Mouse (Mus musculus) spleen, embryonic (tissue): ENCODE measurements at regions not wholly inside any gene's neighbourhood (a gene's known extent, or its start where the extent isn't known, plus 50 kb on each side); places are given as distances from the start of the nearest gene placed in this dataset.

Experiments
- CTCF ChIA-PET: fragments of 350-600 bp; sonication (Branson Sonifier 250); formaldehyde crosslinking; loops from one replicate; lab custom pipeline; 2022; lab: Charles Lee

- CTCF ChIA-PET: no interaction called here
Observed at GRCm38 (mm10) chr15:62907181-62907580, 937.8 kb downstream of the Gsdmc2 start.

DNA sequence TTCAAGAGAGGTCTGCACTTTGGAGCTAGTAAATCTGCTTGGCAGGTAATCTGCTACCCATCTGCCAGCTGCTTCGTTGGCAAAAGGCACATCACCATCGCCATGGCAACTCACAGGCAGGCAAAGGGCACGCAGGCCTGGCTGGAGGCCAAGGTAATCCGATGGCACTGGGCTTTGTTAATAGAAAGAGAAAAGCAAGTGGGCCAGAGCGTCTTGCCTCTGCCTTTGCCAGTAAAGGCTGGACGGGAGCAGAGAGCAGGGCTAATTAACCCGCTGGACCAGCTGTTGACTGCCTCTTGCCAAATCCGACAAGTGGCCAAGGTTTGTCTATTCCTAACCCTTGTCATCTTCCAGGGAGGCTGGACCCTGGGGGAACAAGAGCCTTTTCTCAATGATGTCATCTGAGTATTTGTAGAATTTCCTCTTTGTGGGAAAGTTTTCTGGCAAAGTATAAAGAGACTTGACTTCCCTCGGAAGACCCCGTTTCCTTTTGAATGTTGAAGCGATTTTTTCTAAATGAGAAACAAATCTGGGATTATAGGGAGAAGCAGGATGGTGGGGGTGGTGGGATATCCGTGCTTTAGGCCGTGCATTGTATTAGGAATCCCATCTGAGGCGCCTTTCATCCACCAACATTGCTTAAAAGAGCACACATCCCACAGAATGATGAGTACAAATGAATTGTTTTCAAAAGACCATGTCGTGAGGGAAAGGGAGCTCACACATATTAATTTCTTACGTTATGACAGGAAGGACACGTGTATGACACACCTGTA, 941.7 kb downstream of the Gsdmc2 start:
- CTCF ChIA-PET: no interaction called here

- CTCF ChIA-PET: no interaction called here
Observed at GRCm38 (mm10) chr15:62901955-62902354, 943.0 kb downstream of the Gsdmc2 start.

DNA sequence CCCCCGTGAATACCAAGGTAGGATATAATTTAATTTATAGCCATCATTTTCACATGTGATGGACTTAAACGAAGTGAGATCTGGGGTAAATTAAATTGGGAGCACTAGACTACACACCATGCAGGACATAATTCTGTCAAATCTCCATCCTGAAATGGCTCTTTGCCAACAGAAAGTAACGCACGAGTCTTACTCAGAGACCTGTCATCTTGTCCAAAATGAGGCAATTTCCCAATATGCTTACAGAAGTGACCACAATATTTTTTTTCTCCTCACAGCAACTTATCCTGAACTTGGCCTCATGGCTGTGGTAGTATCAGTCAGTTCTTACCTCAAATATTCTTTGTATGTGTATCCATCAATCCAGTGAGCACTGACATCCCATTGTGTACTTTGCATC, 955.2 kb downstream of the Gsdmc2 start:
- CTCF ChIA-PET: no interaction called here

- CTCF ChIA-PET: no interaction called here
Observed at GRCm38 (mm10) chr15:62885331-62885730, 959.6 kb downstream of the Gsdmc2 start.

DNA sequence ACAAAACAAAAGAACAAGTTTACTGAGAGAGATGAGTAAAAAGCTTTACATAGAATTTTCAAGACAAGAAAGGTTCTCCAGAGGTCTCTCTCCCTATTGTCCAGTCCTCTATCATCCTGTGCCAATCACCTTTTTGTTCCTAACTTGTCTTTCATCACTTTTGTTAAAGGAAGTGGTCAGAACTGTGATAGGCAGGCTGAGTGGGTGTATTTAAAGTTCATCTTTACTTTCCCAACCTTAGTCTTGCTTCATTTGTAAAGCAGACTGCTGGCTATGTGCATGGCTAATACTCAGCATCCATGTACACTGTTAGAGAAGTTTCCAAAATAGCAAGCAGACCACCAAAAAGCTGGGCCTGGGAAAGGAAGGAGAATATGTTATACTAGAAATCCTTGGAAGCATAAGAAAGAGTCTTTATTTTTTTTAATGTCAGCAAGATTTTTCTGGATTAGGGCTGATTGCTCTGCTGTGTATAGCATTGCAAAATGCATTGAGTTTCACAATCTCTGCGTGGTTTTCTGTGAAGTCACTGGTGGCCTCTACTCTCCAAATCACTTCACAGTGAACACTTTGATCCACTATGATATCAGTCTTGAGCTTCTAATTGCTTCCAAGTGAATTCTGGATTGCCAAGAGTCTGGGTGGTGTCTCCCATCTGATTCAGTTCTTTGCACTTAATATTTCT, 973.8 kb downstream of the Gsdmc2 start:
- CTCF ChIA-PET: no interaction called here

DNA sequence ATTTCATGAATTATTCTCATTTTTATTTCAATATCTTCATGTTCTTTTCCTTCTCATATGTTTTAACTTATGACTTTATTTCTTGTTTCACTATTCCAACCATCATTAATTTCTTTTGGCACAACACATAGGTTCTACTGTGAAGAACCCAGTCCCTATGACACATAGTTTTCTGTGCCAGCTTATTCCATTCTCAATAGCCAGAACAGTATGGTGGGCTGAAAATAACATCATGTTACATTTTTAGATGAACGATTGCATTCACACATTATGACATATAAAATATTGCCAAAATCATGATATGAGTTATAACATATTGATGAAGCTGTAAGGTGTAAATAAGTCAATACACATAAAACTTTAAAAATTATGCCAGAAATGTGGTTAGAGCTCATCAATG, 982.4 kb downstream of the Gsdmc2 start:
- CTCF ChIA-PET: no interaction called here

GRCm38 (mm10) chr15:62861422-62861821, 983.6 kb downstream of the Gsdmc2 start:
- CTCF ChIA-PET: no interaction called here

- CTCF ChIA-PET: no interaction called here
Observed at GRCm38 (mm10) chr15:62849326-62849725, 995.7 kb downstream of the Gsdmc2 start.

DNA sequence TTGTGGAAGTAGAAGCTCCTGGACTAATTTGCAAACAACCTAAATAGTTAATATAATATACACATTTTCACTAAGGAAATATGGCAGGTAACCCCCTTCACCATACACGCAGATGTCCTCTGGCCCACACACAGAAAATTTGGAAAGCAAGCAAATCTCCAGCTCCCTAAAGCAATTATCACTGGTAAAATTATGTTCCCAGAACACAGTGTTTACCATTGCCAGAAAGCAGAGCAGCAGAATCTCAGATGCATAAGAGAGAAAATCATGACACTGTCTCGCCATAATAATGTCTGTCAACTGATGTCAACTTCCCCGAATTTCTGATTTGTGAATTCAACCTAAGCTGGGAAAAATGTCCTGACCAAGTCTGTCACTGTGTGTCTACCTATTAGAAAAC, 999.1 kb downstream of the Gsdmc2 start:
- CTCF ChIA-PET: no interaction called here

- CTCF ChIA-PET: no interaction called here
Observed at GRCm38 (mm10) chr15:62825586-62825985, 1019.4 kb downstream of the Gsdmc2 start.

- CTCF ChIA-PET: no interaction called here
Observed at GRCm38 (mm10) chr15:62823861-62824518, 1021.0 kb downstream of the Gsdmc2 start.

DNA sequence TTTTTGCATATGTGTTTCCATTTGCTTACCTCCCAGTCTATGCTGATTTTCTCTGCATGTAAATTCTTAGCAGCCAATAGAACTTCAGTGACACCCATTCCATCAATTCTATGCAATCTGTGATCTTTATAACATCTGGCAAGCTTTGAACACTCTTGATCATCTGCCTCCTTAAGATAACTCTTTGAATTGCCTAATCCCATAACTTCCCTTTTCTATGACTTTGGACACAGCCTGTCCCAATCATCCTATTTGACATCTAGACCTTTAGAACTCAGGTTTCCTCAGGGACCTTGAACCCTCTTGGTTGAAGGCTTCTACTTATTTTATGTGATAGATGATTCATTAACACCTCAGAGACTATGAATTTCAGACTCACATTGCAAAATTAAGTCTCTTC, 1022.7 kb downstream of the Gsdmc2 start:
- CTCF ChIA-PET: no interaction called here

- CTCF ChIA-PET: no interaction called here
Observed at GRCm38 (mm10) chr15:62813093-62813492, 1031.9 kb downstream of the Gsdmc2 start.

- CTCF ChIA-PET: no interaction called here
Observed at GRCm38 (mm10) chr15:62812026-62812425, 1033.0 kb downstream of the Gsdmc2 start.

GRCm38 (mm10) chr15:62809320-62809719, 1035.7 kb downstream of the Gsdmc2 start:
- CTCF ChIA-PET: no interaction called here

- CTCF ChIA-PET: no interaction called here
Observed at GRCm38 (mm10) chr15:62808087-62808808, 1036.7 kb downstream of the Gsdmc2 start.

GRCm38 (mm10) chr15:62807364-62807763, 1037.6 kb downstream of the Gsdmc2 start:
- CTCF ChIA-PET: no interaction called here

GRCm38 (mm10) chr15:62802770-62803169, 1042.2 kb downstream of the Gsdmc2 start:
- CTCF ChIA-PET: no interaction called here

- CTCF ChIA-PET: no interaction called here
Observed at GRCm38 (mm10) chr15:62798731-62799130, 1046.2 kb downstream of the Gsdmc2 start.

DNA sequence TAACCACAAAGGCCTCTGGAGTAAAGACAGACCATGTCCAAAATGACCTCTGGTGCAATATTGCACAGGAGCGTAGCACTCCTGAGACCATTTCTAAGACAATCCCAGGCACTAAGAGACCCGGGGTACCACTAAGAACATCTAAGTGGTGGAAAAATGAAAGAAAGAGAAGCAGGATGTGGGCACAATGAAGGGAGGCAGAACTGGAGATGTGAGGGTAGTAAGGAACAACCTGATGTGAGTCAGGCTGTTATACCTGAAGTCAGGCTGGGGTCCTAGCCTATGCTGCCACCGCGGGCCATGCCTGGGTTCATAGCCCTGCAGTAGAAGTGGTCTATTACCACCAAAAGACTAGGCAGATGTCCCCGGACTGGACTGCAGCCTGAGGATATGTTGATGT, 1051.4 kb downstream of the Gsdmc2 start:
- CTCF ChIA-PET: interaction anchor here (0.6 kb wide), 1 partner anchor 1409 kb away, joined by 3 read pairs; no protein-coding TSS in a partner anchor

GRCm38 (mm10) chr15:62792084-62792483, 1052.9 kb downstream of the Gsdmc2 start:
- CTCF ChIA-PET: no interaction called here
